Mouse (Mus musculus): ENCODE measurements around the gene Gm45208.

- TF ChIP-seq CTCF (IDR thresholded peaks at IDR 0.05; ENCODE audit: borderline replicate concordance, insufficient read depth, low read length), result no peak
- no peak for TF ChIP-seq POLR2A (IDR thresholded peaks at IDR 0.05; ENCODE audit: low read depth, low read length)
Measured at GRCm38 (mm10) chrX:7739336-7740081, 17.5 kb downstream of the Gm45208 start.
